Mouse (Mus musculus) thymus, adult 2 months (tissue): ENCODE data around the gene Nrm. TPM values are rescaled to one million over a fixed set of nuclear protein-coding genes. Genes with fewer than 3 reads are reported as not detected.

Source experiments
- DNase-seq: peaks from one replicate; pipeline ENCODE4 v3.0.0; 2021
- H3K27ac ChIP-seq: fragments of 200-500 bp; 2 replicates; pipeline ENCODE4 v1.5.1; 2012; ENCODE audit warnings: low read length, control low read depth; ENCODE audit not compliant: control insufficient read depth, insufficient read depth
- H3K27me3 ChIP-seq: fragments of 200-500 bp; 2 replicates; pipeline ENCODE4 v1.6.1; 2012; ENCODE audit warnings: mild to moderate bottlenecking, low read length, moderate library complexity, mixed read lengths; ENCODE audit not compliant: control insufficient read depth, insufficient read depth
- H3K36me3 ChIP-seq: fragments of 200-500 bp; 2 replicates; pipeline ENCODE4 v1.6.1; 2012; ENCODE audit warnings: mild to moderate bottlenecking, low read length, moderate library complexity; ENCODE audit not compliant: control insufficient read depth, insufficient read depth
- H3K4me1 ChIP-seq: fragments of 200-500 bp; replicated peaks from 2 replicates; pipeline ENCODE4 v1.6.1; 2012; ENCODE audit warnings: low read length; ENCODE audit not compliant: control insufficient read depth, insufficient read depth
- H3K4me3 ChIP-seq: fragments of 200-500 bp; 2 replicates; pipeline ENCODE4 v1.5.1; 2012; ENCODE audit warnings: mild to moderate bottlenecking, low read length, control low read depth, moderate library complexity; ENCODE audit not compliant: control insufficient read depth, insufficient read depth
- CTCF ChIP-seq: fragments of 200-500 bp; IDR thresholded peaks from 2 replicates; pipeline ENCODE4 v1.5.1; 2012; ENCODE audit warnings: mild to moderate bottlenecking, control low read depth, low read length, moderate library complexity, borderline replicate concordance; ENCODE audit not compliant: control insufficient read depth, poor library complexity, insufficient read depth; ENCODE audit errors: extremely low read depth
- POLR2A ChIP-seq: fragments of 200-500 bp; IDR thresholded peaks from 2 replicates; pipeline ENCODE4 v1.6.1; 2012; ENCODE audit warnings: mild to moderate bottlenecking, low read length, control low read depth, moderate library complexity; ENCODE audit not compliant: control insufficient read depth, poor library complexity, insufficient read depth; ENCODE audit errors: extremely low read depth
- WGBS: fragments of 180-500 bp; shearing (Covaris S2); methylation state at CpG from one replicate; pipeline ENCODE4 v1.1.7; 2018; 5-methylcytosine and 5-hydroxymethylcytosine counted together
- polyA plus RNA-seq: library from polyadenylated mRNA; depleted of rRNA; stranded (reverse); fragments of >200 nt; gene quantifications from 2 replicates; pipeline ENCODE4 v1.2.3, GENCODE M21; 2012; rRNA removed

Gene Nrm
- 82.8 and 111 TPM in 2 replicates for polyA plus RNA-seq

DNA sequence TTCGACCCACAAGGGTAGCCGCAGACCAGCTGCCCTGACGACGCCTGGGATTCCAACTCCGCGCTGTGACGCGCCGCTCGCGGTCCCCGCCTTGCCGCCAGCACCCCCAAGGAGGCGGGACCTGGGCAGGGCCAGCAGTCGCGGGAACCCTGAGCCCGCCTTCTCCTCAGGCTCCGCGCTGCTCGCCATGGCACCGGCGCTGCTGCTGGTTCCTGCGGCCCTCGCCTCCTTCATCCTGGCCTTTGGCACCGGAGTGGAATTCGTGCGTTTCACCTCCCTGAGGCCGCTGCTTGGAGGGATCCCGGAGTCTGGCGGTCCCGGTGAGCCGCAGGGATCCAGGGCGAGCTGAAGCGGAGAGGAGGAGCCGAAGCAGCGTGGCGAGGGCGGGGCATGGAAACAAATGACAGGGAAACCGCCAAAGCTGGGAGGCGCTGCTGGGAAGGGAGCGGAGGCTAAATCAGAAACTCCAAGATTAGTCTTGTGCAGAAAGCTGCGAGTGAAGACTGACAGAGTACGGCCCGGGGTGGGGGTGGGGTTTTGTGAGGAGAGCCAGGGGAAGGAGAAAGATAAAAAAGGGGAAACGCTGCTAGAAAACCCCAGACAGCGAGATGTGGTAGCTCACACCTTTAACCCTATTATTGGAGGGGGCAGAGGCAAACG is at the start of gene Nrm:
Nrm (plus strand) TSS at position 121 of the 660 bp plus-strand sequence.
- Histone ChIP-seq H3K27ac (no peak within 1 kb of the TSS), H3K27me3 (no peaks in the 10 kb centered on the region), H3K4me3 (peak within 1 kb of the TSS; percentile 82), H3K36me3 (peaks cover 7% of the 10 kb centered on the region; the same call in 1 of the 2 replicates), H3K4me1 (peaks cover 15% of the 10 kb centered on the region)
- under 1% methylated on average over 47 of the region's 47 CpGs for WGBS
- DNase-seq: peak; percentile 87
- TF ChIP-seq POLR2A (no peak; the same call in 1 of the 2 replicates), CTCF (no peak)

GRCm38 (mm10) chr17:35812307-35812706 is 48.8 kb upstream of the Nrm start:
- H3K4me1 ChIP-seq: no peaks in the 10 kb centered on the region; the same call in 1 of the 2 replicates
- H3K4me3 ChIP-seq: no peak overlapping the region
- H3K27me3 ChIP-seq: no peaks in the 10 kb centered on the region
- no peaks in the 10 kb centered on the region for H3K36me3 ChIP-seq
- no peak overlapping the region for H3K27ac ChIP-seq
- no peak for TF ChIP-seq CTCF
- TF ChIP-seq POLR2A: no peak
- 93% methylated on average over 5 of the region's 5 CpGs for WGBS
- DNase-seq: no peak

DNA sequence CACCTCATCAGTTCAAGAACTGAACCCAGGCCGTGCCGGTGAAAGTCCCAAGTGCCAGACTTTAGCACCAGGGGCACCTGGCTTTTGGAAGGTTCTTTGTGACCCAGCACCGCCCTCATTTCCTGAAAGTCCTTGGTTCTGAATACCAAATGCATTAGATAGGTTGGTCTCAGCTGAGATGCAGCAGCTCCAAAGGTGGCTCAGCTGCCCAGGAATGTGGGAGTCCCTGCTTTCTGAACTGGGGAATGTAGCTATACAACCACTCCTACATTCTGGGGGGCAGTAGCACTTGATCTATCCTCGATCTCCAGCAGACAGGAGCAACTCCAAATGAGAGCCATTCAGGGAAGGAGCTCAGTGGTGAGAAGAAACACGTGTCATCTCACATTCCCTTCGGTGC is 48.4 kb upstream of the Nrm start:
- Histone ChIP-seq H3K27me3 (no peaks in the 10 kb centered on the region), H3K4me1 (no peaks in the 10 kb centered on the region; the same call in 1 of the 2 replicates), H3K4me3 (no peak overlapping the region), H3K27ac (peak overlapping the region; percentile 26), H3K36me3 (no peaks in the 10 kb centered on the region)
- DNase-seq: no peak
- 75% methylated on average over 6 of the region's 6 CpGs for WGBS
- TF ChIP-seq POLR2A (no peak), CTCF (no peak)

- Histone ChIP-seq H3K4me3 (no peak overlapping the region), H3K4me1 (no peaks in the 10 kb centered on the region; the same call in 1 of the 2 replicates), H3K36me3 (no peaks in the 10 kb centered on the region), H3K27me3 (no peaks in the 10 kb centered on the region), H3K27ac (peak overlapping the region; percentile 26)
- WGBS: 33% methylated on average over 7 of the region's 7 CpGs
- DNase-seq: no peak
- TF ChIP-seq CTCF (no peak), POLR2A (no peak)
Measured at GRCm38 (mm10) chr17:35813245-35813647, 47.9 kb upstream of the Nrm start.

DNA sequence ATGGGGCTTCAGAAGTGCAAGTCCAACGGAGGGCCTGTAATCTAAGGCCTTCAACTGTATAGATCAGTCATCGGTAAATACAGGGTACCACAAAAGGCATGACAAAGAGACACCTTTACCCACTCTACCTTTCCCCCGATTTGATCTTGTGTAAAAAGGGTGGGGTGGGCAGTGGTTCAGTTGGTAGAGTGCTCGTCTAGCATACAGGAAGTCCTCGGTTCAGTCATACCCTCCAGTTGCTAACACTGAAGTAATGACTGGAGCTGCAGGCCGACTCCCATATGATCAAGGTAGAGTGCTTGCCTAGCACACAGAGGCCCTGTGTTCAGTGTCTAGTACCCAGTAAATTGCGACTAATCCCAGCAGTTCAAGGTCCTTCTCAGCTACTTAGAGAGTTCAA is 47.5 kb upstream of the Nrm start:
- no peaks in the 10 kb centered on the region; the same call in 1 of the 2 replicates for H3K4me1 ChIP-seq

GRCm38 (mm10) chr17:35814678-35815077 is 46.4 kb upstream of the Nrm start:
- H3K4me1 ChIP-seq: no peaks in the 10 kb centered on the region; the same call in 1 of the 2 replicates
- no peaks in the 10 kb centered on the region for H3K36me3 ChIP-seq
- no peak overlapping the region for H3K4me3 ChIP-seq
- H3K27me3 ChIP-seq: no peaks in the 10 kb centered on the region
- 68% methylated on average over 6 of the region's 6 CpGs for WGBS
- TF ChIP-seq CTCF (no peak), POLR2A (no peak)
- DNase-seq: no peak
- H3K27ac ChIP-seq: no peak overlapping the region

More for the DNA sequence above, 47.5 kb upstream of the Nrm start:
- DNase-seq: peak; percentile 23
- H3K36me3 ChIP-seq: no peaks in the 10 kb centered on the region
- WGBS: 18% methylated on average over 7 of the region's 7 CpGs
- no peaks in the 10 kb centered on the region for H3K27me3 ChIP-seq
- no peak for TF ChIP-seq POLR2A
- no peak for TF ChIP-seq CTCF
- H3K4me3 ChIP-seq: no peak overlapping the region
- H3K27ac ChIP-seq: no peak overlapping the region

DNA sequence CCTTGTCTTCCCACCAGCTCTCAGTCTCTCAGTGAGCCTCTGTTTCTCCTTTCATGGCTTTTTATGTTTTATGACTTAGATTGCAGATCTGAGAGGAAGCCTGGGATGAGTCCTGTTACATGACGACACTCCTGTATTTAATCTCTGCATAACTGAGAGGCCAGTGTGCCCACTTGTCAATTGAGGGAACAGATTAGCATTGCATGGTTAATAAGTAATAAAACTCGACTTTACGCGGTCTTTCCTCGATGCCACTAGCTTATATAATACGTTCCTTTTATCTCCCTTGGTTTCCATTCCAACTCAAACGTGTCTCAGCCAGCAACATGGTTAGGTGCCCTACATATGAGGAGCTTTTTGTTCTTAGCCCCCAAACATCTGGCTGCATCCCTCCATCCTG is 45.3 kb upstream of the Nrm start:
- no peak for DNase-seq
- no peaks in the 10 kb centered on the region; the same call in 1 of the 2 replicates for H3K27me3 ChIP-seq
- no peak overlapping the region for H3K27ac ChIP-seq
- peaks cover 4% of the 10 kb centered on the region for H3K4me1 ChIP-seq
- 89% methylated on average over 7 of the region's 7 CpGs for WGBS
- no peak overlapping the region for H3K4me3 ChIP-seq
- no peaks in the 10 kb centered on the region for H3K36me3 ChIP-seq
- TF ChIP-seq CTCF (no peak), POLR2A (no peak)
